Mouse (Mus musculus): ENCODE data around the gene Pafah1b3. TPM values are rescaled to one million over a fixed set of nuclear protein-coding genes. Genes with fewer than 3 reads are reported as not detected.
"Not testable (repeated sequence)": the region's sequence is repeated elsewhere in the genome, so short reads cannot be mapped to it uniquely, and the experiment has no call there.

Pafah1b3 gene
- 181 and 191 TPM in 2 replicates for polyA plus RNA-seq (2015; fragmentation: Nextera tagmentation; extraction: Ambion mirVana)

DNA sequence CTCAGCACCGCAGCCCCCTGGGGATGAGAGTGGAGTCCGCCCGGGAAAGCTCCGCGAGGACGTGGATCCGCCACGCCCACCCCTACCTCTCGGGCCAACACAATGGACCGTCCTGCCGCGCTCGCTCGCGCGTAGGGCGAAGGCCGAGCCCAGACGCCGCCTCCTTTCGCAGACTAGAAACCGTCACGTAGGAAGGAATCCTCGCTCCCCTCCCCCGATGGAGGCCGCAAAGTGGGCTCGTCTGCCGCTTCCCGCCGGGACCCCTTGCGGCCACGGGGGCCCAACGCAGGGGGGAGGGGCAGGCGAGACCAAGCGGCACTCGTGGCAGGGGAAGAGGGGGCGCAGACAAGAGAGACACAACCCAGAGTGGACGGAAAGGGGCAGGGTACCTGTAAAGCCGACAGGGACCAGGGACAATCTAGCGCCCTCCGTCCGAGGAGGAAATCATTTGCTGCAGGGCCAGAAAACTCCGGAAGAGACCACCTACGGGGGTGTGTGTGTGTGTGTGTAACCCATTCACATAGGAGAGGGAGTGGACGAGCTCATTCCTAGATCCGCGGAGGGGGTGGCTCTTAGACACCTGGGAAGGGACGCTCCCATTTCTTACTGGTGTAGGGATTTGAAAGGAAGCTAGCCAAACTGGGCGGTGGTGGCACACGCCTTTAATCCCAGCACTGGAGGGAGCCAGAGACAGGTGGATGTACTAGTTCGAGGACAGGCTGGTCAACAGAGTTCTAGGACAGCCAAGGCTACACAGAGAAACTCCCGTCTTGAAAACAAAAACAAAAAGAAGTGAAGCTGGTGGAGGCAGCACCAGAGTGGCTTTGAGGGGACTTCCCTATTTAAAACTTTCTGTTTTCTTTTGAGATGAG is at the start of gene Pafah1b3:
Gene Pafah1b3, minus strand, starts transcription at position 533 of the 872 bp plus-strand sequence.
- Histone ChIP-seq H3K9me3 (replicated peaks) (no peaks in the 10 kb centered on the region), H3K27ac (peak within 1 kb of the TSS; percentile 94), H3K9ac (peak within 1 kb of the TSS; percentile 70), H3K27me3 (no peaks in the 10 kb centered on the region), H3K4me1 (peaks cover 31% of the 10 kb centered on the region), H3K4me3 (replicated peaks) (peak within 1 kb of the TSS; percentile 66), H3K36me3 (peaks cover 31% of the 10 kb centered on the region), H3K4me2 (peak within 1 kb of the TSS; percentile 76)
- WGBS: under 1% methylated on average over 52 of the region's 52 CpGs
- ATAC-seq (replicated peaks; ENCODE audit: low FRiP score): peak; percentile 95

DNA sequence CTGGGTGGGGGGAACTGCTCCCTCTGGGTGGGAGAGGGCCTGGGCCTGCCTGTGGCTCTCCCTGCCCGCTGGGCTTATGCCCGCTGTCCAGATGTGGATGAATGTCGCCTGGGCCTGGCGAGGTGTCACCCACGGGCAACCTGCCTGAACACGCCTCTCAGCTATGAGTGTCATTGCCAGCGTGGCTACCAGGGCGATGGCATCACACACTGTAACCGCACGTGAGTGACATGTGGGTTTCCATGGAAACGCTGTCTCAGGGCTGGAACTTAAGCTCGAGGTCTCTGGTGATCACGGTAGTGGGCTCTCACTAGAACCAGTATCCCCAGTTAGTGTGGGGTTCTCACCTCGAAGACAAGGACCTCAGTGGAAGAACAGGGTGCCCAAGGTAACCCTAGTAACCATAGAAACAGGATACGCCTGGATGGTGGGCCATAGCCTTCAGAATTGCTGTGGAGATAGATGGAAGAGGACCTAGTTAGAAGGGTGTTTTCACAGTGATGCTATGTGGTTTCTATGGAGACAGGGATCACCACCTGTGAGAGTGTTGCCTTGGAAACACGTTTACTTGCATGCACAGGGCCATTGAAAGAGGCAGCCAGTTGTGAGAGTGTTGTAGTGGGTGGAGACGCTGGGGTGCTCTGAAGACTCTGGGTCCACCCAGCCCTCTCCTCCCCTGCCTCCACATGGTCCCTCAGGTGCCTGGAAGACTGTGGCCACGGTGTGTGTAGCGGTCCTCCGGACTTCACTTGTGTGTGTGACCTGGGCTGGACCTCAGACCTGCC is 43.4 kb upstream of the Pafah1b3 start:
- Histone ChIP-seq H3K4me1 (no peaks in the 10 kb centered on the region), H3K9me3 (replicated peaks) (no peaks in the 10 kb centered on the region), H3K27me3 (no peaks in the 10 kb centered on the region), H3K9ac (no peak overlapping the region), H3K36me3 (peaks cover 83% of the 10 kb centered on the region), H3K4me3 (replicated peaks) (no peak overlapping the region), H3K27ac (no peak overlapping the region), H3K4me2 (no peak overlapping the region)
- no peak for ATAC-seq (replicated peaks; ENCODE audit: low FRiP score)
- 83% methylated on average over 18 of the region's 20 CpGs for WGBS

DNA sequence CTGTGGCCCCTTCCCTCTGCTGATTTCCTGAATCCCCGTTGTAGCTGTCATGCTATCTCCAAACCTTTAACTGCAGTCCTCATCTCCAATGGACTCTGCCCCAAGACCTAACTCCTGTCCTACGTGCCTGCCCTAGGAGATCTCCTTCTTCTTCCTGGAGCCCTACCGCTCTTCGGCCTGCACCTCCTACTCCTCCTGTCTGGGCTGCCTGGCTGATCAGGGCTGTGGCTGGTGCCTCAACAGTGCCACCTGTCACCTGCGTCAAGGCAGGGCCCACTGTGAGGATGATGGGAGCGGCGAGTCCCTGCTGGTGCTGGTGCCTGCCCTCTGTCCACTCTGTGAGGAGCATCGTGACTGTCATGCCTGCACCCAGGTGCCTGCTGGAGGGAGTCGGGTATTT is 41.5 kb upstream of the Pafah1b3 start:
- H3K4me2 ChIP-seq: no peak overlapping the region
- H3K9ac ChIP-seq: no peak overlapping the region
- peaks cover 85% of the 10 kb centered on the region for H3K36me3 ChIP-seq
- WGBS: 92% methylated on average over 9 of the region's 9 CpGs
- no peaks in the 10 kb centered on the region for H3K4me1 ChIP-seq
- H3K27me3 ChIP-seq: no peaks in the 10 kb centered on the region
- no peak for ATAC-seq (replicated peaks; ENCODE audit: low FRiP score)
- no peaks in the 10 kb centered on the region for H3K9me3 ChIP-seq (replicated peaks)
- no peak overlapping the region for H3K4me3 ChIP-seq (replicated peaks)
- no peak overlapping the region for H3K27ac ChIP-seq

- 87% methylated on average over 12 of the region's 12 CpGs for WGBS
- no peak overlapping the region for H3K27ac ChIP-seq
- no peaks in the 10 kb centered on the region for H3K9me3 ChIP-seq (replicated peaks)
- ATAC-seq (replicated peaks; ENCODE audit: low FRiP score): no peak
- no peak overlapping the region for H3K4me3 ChIP-seq (replicated peaks)
- no peaks in the 10 kb centered on the region for H3K4me1 ChIP-seq
- no peak overlapping the region for H3K9ac ChIP-seq
- H3K27me3 ChIP-seq: no peaks in the 10 kb centered on the region
- peaks cover 73% of the 10 kb centered on the region for H3K36me3 ChIP-seq
- H3K4me2 ChIP-seq: no peak overlapping the region
Measured at GRCm38 (mm10) chr7:25334472-25334871, 36.7 kb upstream of the Pafah1b3 start.

- 39% methylated on average over 16 of the region's 16 CpGs for WGBS
- no peak overlapping the region for H3K4me3 ChIP-seq (replicated peaks)
Measured at GRCm38 (mm10) chr7:25333596-25334307, 36.0 kb upstream of the Pafah1b3 start.

DNA sequence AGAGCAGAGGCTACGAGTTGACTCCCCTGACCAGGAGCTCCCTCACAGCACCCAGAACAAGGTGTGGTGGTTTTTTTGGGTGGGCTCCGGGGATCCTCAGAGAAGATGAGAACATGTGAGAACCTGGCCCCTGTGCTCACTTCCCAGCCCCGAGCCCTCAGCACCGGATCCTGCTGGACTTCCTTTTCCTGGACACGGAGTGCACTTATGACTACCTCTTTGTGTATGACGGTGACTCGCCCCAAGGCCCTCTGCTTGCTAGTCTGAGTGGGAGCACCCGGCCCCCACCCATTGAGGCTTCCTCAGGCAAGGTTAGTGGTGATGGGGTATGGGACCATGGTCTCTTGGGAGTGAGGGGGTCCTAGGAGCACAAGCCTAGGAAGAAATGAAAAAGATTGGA is 28.4 kb upstream of the Pafah1b3 start:
- no peaks in the 10 kb centered on the region for H3K9me3 ChIP-seq (replicated peaks)
- H3K4me1 ChIP-seq: peaks cover 13% of the 10 kb centered on the region
- H3K4me3 ChIP-seq (replicated peaks): no peak overlapping the region
- no peaks in the 10 kb centered on the region for H3K27me3 ChIP-seq
- H3K36me3 ChIP-seq: peaks cover 34% of the 10 kb centered on the region
- no peak overlapping the region for H3K27ac ChIP-seq
- no peak overlapping the region for H3K4me2 ChIP-seq
- no peak overlapping the region for H3K9ac ChIP-seq
- ATAC-seq (replicated peaks; ENCODE audit: low FRiP score): no peak
- 73% methylated on average over 8 of the region's 8 CpGs for WGBS

More at GRCm38 (mm10) chr7:25333596-25334307, 36.0 kb upstream of the Pafah1b3 start:
- H3K9ac ChIP-seq: no peak overlapping the region
- no peaks in the 10 kb centered on the region for H3K4me1 ChIP-seq
- no peak overlapping the region for H3K27ac ChIP-seq
- H3K27me3 ChIP-seq: no peaks in the 10 kb centered on the region
- no peak overlapping the region for H3K4me2 ChIP-seq
- peaks cover 75% of the 10 kb centered on the region for H3K36me3 ChIP-seq
- peak; percentile 60 for ATAC-seq (replicated peaks; ENCODE audit: low FRiP score)
- H3K9me3 ChIP-seq (replicated peaks): no peaks in the 10 kb centered on the region

- 92% methylated on average over 6 of the region's 6 CpGs for WGBS
- ATAC-seq (replicated peaks; ENCODE audit: low FRiP score); H3K27ac ChIP-seq; H3K4me2 ChIP-seq; H3K27me3 ChIP-seq; H3K9ac ChIP-seq; H3K9me3 ChIP-seq (replicated peaks); H3K4me3 ChIP-seq (replicated peaks): not testable (repeated sequence)
- H3K36me3 ChIP-seq: peaks cover 26% of the 10 kb centered on the region
- peaks cover 16% of the 10 kb centered on the region for H3K4me1 ChIP-seq
Measured at GRCm38 (mm10) chr7:25325431-25325830, 27.6 kb upstream of the Pafah1b3 start.

DNA sequence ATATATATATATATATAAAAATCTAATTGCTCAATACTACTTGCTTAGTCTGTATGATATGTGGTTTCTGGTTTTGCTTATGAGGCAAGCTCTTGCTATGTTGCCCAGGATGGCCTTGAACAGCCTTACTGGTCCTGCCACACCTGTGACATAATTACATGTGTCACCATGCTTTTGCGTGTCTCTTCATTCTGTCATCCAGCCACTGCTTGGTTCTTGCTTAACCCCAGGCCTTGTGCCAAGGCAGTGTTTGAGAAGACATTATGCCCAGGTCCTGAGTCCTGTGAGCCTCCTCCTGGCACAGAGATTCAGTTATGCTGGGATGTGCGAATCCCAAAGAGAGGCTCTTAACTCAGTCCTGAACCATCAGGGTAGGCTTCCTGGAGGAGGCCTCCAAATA is 25.4 kb upstream of the Pafah1b3 start:
- Histone ChIP-seq H3K4me3 (replicated peaks) (no peak overlapping the region), H3K4me1 (peaks cover 22% of the 10 kb centered on the region), H3K27ac (0 out of 2 replicates have a peak overlapping the region, but pooled peaks have one; percentile 41), H3K9me3 (replicated peaks) (no peaks in the 10 kb centered on the region), H3K4me2 (no peak overlapping the region), H3K36me3 (peaks cover 12% of the 10 kb centered on the region), H3K9ac (no peak overlapping the region), H3K27me3 (no peaks in the 10 kb centered on the region)
- 91% methylated on average over 2 of the region's 2 CpGs for WGBS
- ATAC-seq (replicated peaks; ENCODE audit: low FRiP score): no peak

GRCm38 (mm10) chr7:25322058-25322484 is 24.3 kb upstream of the Pafah1b3 start:
- H3K27me3 ChIP-seq: no peaks in the 10 kb centered on the region
- H3K4me2 ChIP-seq: peak overlapping the region; percentile 51
- peak overlapping the region; percentile 98 for H3K27ac ChIP-seq
- peak overlapping the region; percentile 21 for H3K4me3 ChIP-seq (replicated peaks)
- peak; percentile 89 for ATAC-seq (replicated peaks; ENCODE audit: low FRiP score)
- 8% methylated on average over 6 of the region's 6 CpGs for WGBS
- H3K9me3 ChIP-seq (replicated peaks): no peaks in the 10 kb centered on the region
- H3K36me3 ChIP-seq: peaks cover 3% of the 10 kb centered on the region
- H3K4me1 ChIP-seq: peaks cover 33% of the 10 kb centered on the region
- peak overlapping the region; percentile 2; the same call in 1 of the 2 replicates for H3K9ac ChIP-seq

GRCm38 (mm10) chr7:25317446-25317999 is 19.7 kb upstream of the Pafah1b3 start:
- Histone ChIP-seq H3K4me2 (peak overlapping the region; percentile 95), H3K36me3 (peaks cover 3% of the 10 kb centered on the region; the same call in 1 of the 2 replicates), H3K9me3 (replicated peaks) (no peaks in the 10 kb centered on the region), H3K9ac (peak overlapping the region; percentile 75), H3K4me3 (replicated peaks) (peak overlapping the region; percentile 70), H3K27ac (peak overlapping the region; percentile 91), H3K4me1 (peaks cover 50% of the 10 kb centered on the region), H3K27me3 (peaks cover 36% of the 10 kb centered on the region)
- 9% methylated on average over 21 of the region's 21 CpGs for WGBS
- ATAC-seq (replicated peaks; ENCODE audit: low FRiP score): no peak; the same call in 1 of the 2 replicates
